Mouse (Mus musculus): ENCODE data around the gene Ephb1. TPM values are rescaled to one million over a fixed set of nuclear protein-coding genes. Genes with fewer than 3 reads are reported as not detected.

Gene Ephb1
- polyA plus RNA-seq, 1 experiment from 2014 or later, result 5.1 TPM

- WGBS, result 61% methylated on average over 2 of the region's 2 CpGs
- ATAC-seq, result no peak
- H3K4me1 ChIP-seq (ENCODE audit: control insufficient read depth, insufficient read depth, low read length), result no peaks in the 10 kb centered on the region
- no peak overlapping the region for H3K9ac ChIP-seq (ENCODE audit: low read depth, low read length)
- H3K4me3 ChIP-seq (ENCODE audit: low read length), result no peak overlapping the region
- no peak overlapping the region for H3K4me2 ChIP-seq (ENCODE audit: low read depth, low read length)
- no peaks in the 10 kb centered on the region for H3K27me3 ChIP-seq (replicated peaks; ENCODE audit: control insufficient read depth, insufficient read depth, low read length)
- H3K36me3 ChIP-seq (ENCODE audit: control insufficient read depth, insufficient read depth, low read length), result no peaks in the 10 kb centered on the region
- no peak overlapping the region for H3K27ac ChIP-seq (ENCODE audit: low read length)
- no peaks in the 10 kb centered on the region for H3K9me3 ChIP-seq (ENCODE audit: control insufficient read depth, low read length)
Observed at GRCm38 (mm10) chr9:102180486-102180885, 174.0 kb downstream of the Ephb1 start.

- WGBS, result 65% methylated on average over 2 of the region's 2 CpGs
- Histone ChIP-seq H3K9me3 (ENCODE audit: control insufficient read depth, low read length) (no peaks in the 10 kb centered on the region), H3K4me2 (ENCODE audit: low read depth, low read length) (no peak overlapping the region), H3K9ac (ENCODE audit: low read depth, low read length) (no peak overlapping the region), H3K27ac (ENCODE audit: low read length) (no peak overlapping the region), H3K36me3 (ENCODE audit: control insufficient read depth, insufficient read depth, low read length) (no peaks in the 10 kb centered on the region), H3K27me3 (replicated peaks; ENCODE audit: control insufficient read depth, insufficient read depth, low read length) (no peaks in the 10 kb centered on the region), H3K4me3 (ENCODE audit: low read length) (no peak overlapping the region), H3K4me1 (ENCODE audit: control insufficient read depth, insufficient read depth, low read length) (no peaks in the 10 kb centered on the region)
- no peak for ATAC-seq
Observed at GRCm38 (mm10) chr9:102180070-102180469, 174.4 kb downstream of the Ephb1 start.

GRCm38 (mm10) chr9:102169706-102170105 lies 184.8 kb downstream of the Ephb1 start:
- Histone ChIP-seq H3K27ac (ENCODE audit: low read length) (no peak overlapping the region), H3K4me1 (ENCODE audit: control insufficient read depth, insufficient read depth, low read length) (no peaks in the 10 kb centered on the region), H3K4me2 (ENCODE audit: low read depth, low read length) (no peak overlapping the region), H3K4me3 (ENCODE audit: low read length) (no peak overlapping the region), H3K27me3 (replicated peaks; ENCODE audit: control insufficient read depth, insufficient read depth, low read length) (no peaks in the 10 kb centered on the region), H3K36me3 (ENCODE audit: control insufficient read depth, insufficient read depth, low read length) (no peaks in the 10 kb centered on the region), H3K9ac (ENCODE audit: low read depth, low read length) (no peak overlapping the region), H3K9me3 (ENCODE audit: control insufficient read depth, low read length) (no peaks in the 10 kb centered on the region)
- WGBS, result 76% methylated on average over 7 of the region's 7 CpGs
- ATAC-seq, result no peak

GRCm38 (mm10) chr9:102155876-102156275 lies 198.6 kb downstream of the Ephb1 start:
- Histone ChIP-seq H3K4me3 (ENCODE audit: low read length) (no peak overlapping the region), H3K4me2 (ENCODE audit: low read depth, low read length) (no peak overlapping the region), H3K27me3 (replicated peaks; ENCODE audit: control insufficient read depth, insufficient read depth, low read length) (no peaks in the 10 kb centered on the region), H3K9me3 (ENCODE audit: control insufficient read depth, low read length) (no peaks in the 10 kb centered on the region), H3K9ac (ENCODE audit: low read depth, low read length) (no peak overlapping the region), H3K27ac (ENCODE audit: low read length) (no peak overlapping the region), H3K36me3 (ENCODE audit: control insufficient read depth, insufficient read depth, low read length) (no peaks in the 10 kb centered on the region), H3K4me1 (ENCODE audit: control insufficient read depth, insufficient read depth, low read length) (no peaks in the 10 kb centered on the region)
- 68% methylated on average over 3 of the region's 3 CpGs for WGBS
- no peak for ATAC-seq

- H3K4me1 ChIP-seq (ENCODE audit: control insufficient read depth, insufficient read depth, low read length), result no peaks in the 10 kb centered on the region
- ATAC-seq, result no peak
- no peaks in the 10 kb centered on the region for H3K36me3 ChIP-seq (ENCODE audit: control insufficient read depth, insufficient read depth, low read length)
- no peaks in the 10 kb centered on the region for H3K27me3 ChIP-seq (replicated peaks; ENCODE audit: control insufficient read depth, insufficient read depth, low read length)
- no peak overlapping the region for H3K27ac ChIP-seq (ENCODE audit: low read length)
- H3K9ac ChIP-seq (ENCODE audit: low read depth, low read length), result no peak overlapping the region
- H3K4me2 ChIP-seq (ENCODE audit: low read depth, low read length), result no peak overlapping the region
- no peaks in the 10 kb centered on the region for H3K9me3 ChIP-seq (ENCODE audit: control insufficient read depth, low read length)
- no peak overlapping the region for H3K4me3 ChIP-seq (ENCODE audit: low read length)
- 95% methylated on average over 4 of the region's 4 CpGs for WGBS
Observed at GRCm38 (mm10) chr9:102139181-102139580, 215.3 kb downstream of the Ephb1 start.

DNA sequence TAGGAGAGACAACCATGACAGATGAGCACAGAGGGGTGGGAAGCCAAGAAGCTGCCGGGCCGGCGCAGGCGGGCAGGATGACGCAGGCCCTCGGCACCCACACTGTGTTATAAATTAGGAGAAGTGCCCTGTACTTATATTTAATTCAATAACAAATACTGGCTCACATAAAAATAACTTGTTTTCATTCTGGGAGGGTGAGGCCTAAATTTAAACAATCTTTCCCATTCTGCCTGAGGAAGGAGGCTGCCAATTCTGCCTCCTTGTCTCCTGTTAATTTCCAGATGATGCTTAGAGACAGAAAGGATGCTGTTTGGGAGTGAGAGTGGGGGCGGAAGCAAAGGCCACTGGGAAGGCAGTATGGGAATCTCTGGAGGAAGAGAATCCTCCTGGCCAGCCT lies 215.8 kb downstream of the Ephb1 start:
- no peak overlapping the region for H3K4me3 ChIP-seq (ENCODE audit: low read length)
- H3K4me2 ChIP-seq (ENCODE audit: low read depth, low read length), result no peak overlapping the region
- no peak overlapping the region for H3K27ac ChIP-seq (ENCODE audit: low read length)
- no peaks in the 10 kb centered on the region for H3K4me1 ChIP-seq (ENCODE audit: control insufficient read depth, insufficient read depth, low read length)
- ATAC-seq, result no peak
- no peaks in the 10 kb centered on the region for H3K36me3 ChIP-seq (ENCODE audit: control insufficient read depth, insufficient read depth, low read length)
- H3K9me3 ChIP-seq (ENCODE audit: control insufficient read depth, low read length), result no peaks in the 10 kb centered on the region
- H3K9ac ChIP-seq (ENCODE audit: low read depth, low read length), result no peak overlapping the region
- 78% methylated on average over 7 of the region's 7 CpGs for WGBS
- H3K27me3 ChIP-seq (replicated peaks; ENCODE audit: control insufficient read depth, insufficient read depth, low read length), result no peaks in the 10 kb centered on the region

DNA sequence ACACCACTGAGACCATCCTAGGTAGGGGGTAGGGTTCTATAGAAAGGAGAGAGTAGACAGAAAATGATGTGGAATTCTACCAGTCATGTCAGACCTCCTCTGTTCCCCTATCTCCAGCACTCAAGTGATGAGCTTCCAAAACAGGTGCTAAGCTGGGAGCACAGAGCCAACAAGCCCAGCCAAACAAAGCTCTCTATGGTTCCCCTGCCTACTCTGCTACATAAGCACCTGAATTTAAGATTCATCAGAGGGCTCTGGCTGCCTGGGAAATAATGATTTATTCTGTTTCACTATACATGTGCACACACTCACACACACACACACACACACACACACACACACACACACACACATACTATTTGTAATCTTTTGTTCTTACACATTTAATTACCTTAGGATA lies 216.3 kb downstream of the Ephb1 start:
- no peaks in the 10 kb centered on the region for H3K4me1 ChIP-seq (ENCODE audit: control insufficient read depth, insufficient read depth, low read length)

DNA sequence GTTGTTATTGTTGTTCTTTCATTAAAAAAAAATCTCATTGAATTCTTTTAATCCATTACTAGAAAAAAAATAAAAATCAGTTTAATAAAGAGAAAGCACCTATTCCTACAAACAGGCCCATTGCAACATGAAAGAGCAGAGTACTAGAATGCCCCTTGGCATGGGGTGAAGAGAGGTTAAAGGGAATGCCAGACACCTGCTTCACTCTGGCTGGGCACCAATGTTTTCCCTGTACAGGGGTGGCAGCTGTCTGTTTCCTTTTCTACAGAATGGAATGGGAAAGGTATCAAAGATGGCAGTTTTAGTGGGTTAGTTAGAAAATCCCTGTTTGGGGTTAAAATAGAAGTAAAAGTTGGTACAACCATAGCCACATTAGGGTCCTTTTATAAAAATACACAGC lies 224.0 kb downstream of the Ephb1 start:
- no peak for ATAC-seq
- no peaks in the 10 kb centered on the region for H3K27me3 ChIP-seq (replicated peaks; ENCODE audit: control insufficient read depth, insufficient read depth, low read length)

More for the DNA sequence above, 216.3 kb downstream of the Ephb1 start:
- Histone ChIP-seq H3K27ac (ENCODE audit: low read length) (no peak overlapping the region), H3K9me3 (ENCODE audit: control insufficient read depth, low read length) (no peaks in the 10 kb centered on the region), H3K27me3 (replicated peaks; ENCODE audit: control insufficient read depth, insufficient read depth, low read length) (no peaks in the 10 kb centered on the region), H3K36me3 (ENCODE audit: control insufficient read depth, insufficient read depth, low read length) (no peaks in the 10 kb centered on the region), H3K9ac (ENCODE audit: low read depth, low read length) (no peak overlapping the region), H3K4me2 (ENCODE audit: low read depth, low read length) (no peak overlapping the region), H3K4me3 (ENCODE audit: low read length) (no peak overlapping the region)
- ATAC-seq, result no peak

GRCm38 (mm10) chr9:102126510-102126909 lies 228.0 kb downstream of the Ephb1 start:
- no peak for ATAC-seq
- H3K27me3 ChIP-seq (replicated peaks; ENCODE audit: control insufficient read depth, insufficient read depth, low read length), result no peaks in the 10 kb centered on the region
- WGBS, result 48% methylated on average over 3 of the region's 3 CpGs
- H3K36me3 ChIP-seq (ENCODE audit: control insufficient read depth, insufficient read depth, low read length), result no peaks in the 10 kb centered on the region
- H3K27ac ChIP-seq (ENCODE audit: low read length), result no peak overlapping the region
- no peaks in the 10 kb centered on the region for H3K9me3 ChIP-seq (ENCODE audit: control insufficient read depth, low read length)
- H3K4me2 ChIP-seq (ENCODE audit: low read depth, low read length), result no peak overlapping the region
- no peak overlapping the region for H3K4me3 ChIP-seq (ENCODE audit: low read length)
- H3K4me1 ChIP-seq (ENCODE audit: control insufficient read depth, insufficient read depth, low read length), result no peaks in the 10 kb centered on the region
- H3K9ac ChIP-seq (ENCODE audit: low read depth, low read length), result no peak overlapping the region

More for the DNA sequence above, 224.0 kb downstream of the Ephb1 start:
- Histone ChIP-seq H3K9ac (ENCODE audit: low read depth, low read length) (no peak overlapping the region), H3K9me3 (ENCODE audit: control insufficient read depth, low read length) (no peaks in the 10 kb centered on the region), H3K4me3 (ENCODE audit: low read length) (no peak overlapping the region), H3K27ac (ENCODE audit: low read length) (no peak overlapping the region), H3K4me1 (ENCODE audit: control insufficient read depth, insufficient read depth, low read length) (no peaks in the 10 kb centered on the region), H3K4me2 (ENCODE audit: low read depth, low read length) (no peak overlapping the region), H3K36me3 (ENCODE audit: control insufficient read depth, insufficient read depth, low read length) (no peaks in the 10 kb centered on the region)

DNA sequence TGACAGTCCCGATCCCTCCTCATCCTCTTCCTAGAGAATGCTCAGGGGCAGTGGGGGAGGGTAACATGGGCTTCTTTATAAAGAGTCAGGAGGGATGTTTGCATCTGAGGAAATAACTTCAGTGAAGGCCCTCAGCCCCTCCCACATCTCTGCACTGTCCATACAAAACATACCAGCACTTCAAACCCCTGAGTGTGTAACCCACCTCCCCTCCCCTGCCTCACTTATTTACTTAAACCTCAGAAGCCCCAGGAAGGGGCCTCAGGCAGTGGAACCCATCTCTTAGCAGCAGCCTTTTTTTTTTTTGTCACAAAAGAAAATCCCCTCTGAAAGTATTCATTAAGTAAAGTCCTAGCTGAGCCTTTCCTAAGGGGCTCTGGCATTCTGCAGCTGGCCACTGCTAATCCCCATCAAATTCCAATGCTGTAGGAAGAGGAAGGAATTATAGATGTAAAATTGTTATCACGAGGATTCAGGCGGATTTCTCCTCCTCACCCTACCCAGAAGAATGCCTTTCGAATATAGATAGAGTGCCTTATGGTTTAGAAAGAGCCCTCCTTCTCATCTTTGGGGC lies 231.5 kb downstream of the Ephb1 start:
- Histone ChIP-seq H3K4me2 (ENCODE audit: low read depth, low read length) (no peak overlapping the region), H3K4me3 (ENCODE audit: low read length) (no peak overlapping the region), H3K27ac (ENCODE audit: low read length) (no peak overlapping the region), H3K9me3 (ENCODE audit: control insufficient read depth, low read length) (no peaks in the 10 kb centered on the region), H3K36me3 (ENCODE audit: control insufficient read depth, insufficient read depth, low read length) (no peaks in the 10 kb centered on the region), H3K4me1 (ENCODE audit: control insufficient read depth, insufficient read depth, low read length) (no peaks in the 10 kb centered on the region), H3K27me3 (replicated peaks; ENCODE audit: control insufficient read depth, insufficient read depth, low read length) (no peaks in the 10 kb centered on the region), H3K9ac (ENCODE audit: low read depth, low read length) (no peak overlapping the region)
- WGBS, result 39% methylated on average over 4 of the region's 4 CpGs
- no peak for ATAC-seq

All from intestine, embryonic 16.5 days (tissue).